Comparison of ENCODE assay signal across 17 mouse cellular contexts in genomic region chr11:79013806-79014205, GRCm38 (mm10). TPM values are rescaled to one million over a fixed set of nuclear protein-coding genes. Genes with fewer than 3 reads are reported as not detected.
A peak's percentile ranks its signal among the peaks of the same experiment; 100 is the strongest.
DNase-seq lines count a peak whose midpoint lies in the region; ATAC-seq and TF ChIP-seq lines count a peak whose summit lies in the region.
"Had no signal": no experiment of that assay in that cellular context is flagged by ENCODE, and none has a peak within 500 bp of the region (broad histone marks: within the 10 kb centered on the region; RNA-seq: fewer than 3 reads in every experiment).

No protein-coding gene starts in this region.

- no peak overlapping the region for H3K4me2 ChIP-seq in forebrain, embryonic 12.5 days
- no peak overlapping the region for H3K4me2 ChIP-seq in heart, embryonic 15.5 days
- H3K4me2 ChIP-seq in lung, postnatal 0 days (replicated peaks; ENCODE audit: low read depth, low read length), result no peak overlapping the region
- H3K4me2 ChIP-seq: embryonic facial prominence, embryonic 12.5 days; hindbrain, embryonic 13.5 days; limb, embryonic 13.5 days had no signal

- TF ChIP-seq EP300 in lung, postnatal 0 days (IDR thresholded peaks at IDR 0.05), result no peak

- H3K27me3 ChIP-seq in forebrain, embryonic 10.5 days (ENCODE audit: poor library complexity, severe bottlenecking), result no peaks in the 10 kb centered on the region
- no peaks in the 10 kb centered on the region for H3K27me3 ChIP-seq in forebrain, embryonic 12.5 days
- no peaks in the 10 kb centered on the region for H3K27me3 ChIP-seq in heart, embryonic 15.5 days
- no peaks in the 10 kb centered on the region for H3K27me3 ChIP-seq in lung, postnatal 0 days (replicated peaks; ENCODE audit: insufficient read depth, low read length)
- H3K27me3 ChIP-seq: CH12.LX; embryonic facial prominence, embryonic 12.5 days; hindbrain, embryonic 13.5 days; limb, embryonic 13.5 days had no signal

- no peak overlapping the region for H3K4me3 ChIP-seq in forebrain, embryonic 10.5 days
- H3K4me3 ChIP-seq in forebrain, embryonic 12.5 days (replicated peaks), result no peak overlapping the region
- H3K4me3 ChIP-seq in heart, embryonic 15.5 days, result no peak overlapping the region
- no peak overlapping the region for H3K4me3 ChIP-seq in lung, postnatal 0 days (ENCODE audit: low read depth, low read length)
- no peak overlapping the region for H3K4me3 ChIP-seq in lung, adult 2 months (replicated peaks; ENCODE audit: extremely low read depth, low read depth, low read length)
- H3K4me3 ChIP-seq in brown adipose tissue, adult 24 weeks (ENCODE audit: insufficient read depth, low read depth, low read length), result no peak overlapping the region
- H3K4me3 ChIP-seq: embryonic facial prominence, embryonic 12.5 days; hindbrain, embryonic 13.5 days; limb, embryonic 13.5 days had no signal

- no peak for TF ChIP-seq CTCF in lung, postnatal 0 days (IDR thresholded peaks at IDR 0.05)
- TF ChIP-seq CTCF in lung, adult 2 months (IDR thresholded peaks at IDR 0.05; ENCODE audit: insufficient read depth, low read length), result no peak

- ATAC-seq in forebrain, embryonic 12.5 days (ENCODE audit: low FRiP score), result no peak
- ATAC-seq in heart, embryonic 15.5 days (replicated peaks; ENCODE audit: insufficient number of reproducible peaks, insufficient read depth, low FRiP score, low read depth), result no peak
- no peak; the same call in 1 of the 2 replicates for ATAC-seq in lung, postnatal 0 days

- DNase-seq in forebrain, embryonic 10.5 days (ENCODE audit: extremely low spot score, low spot score), result no peak
- DNase-seq in heart, adult 18-20 months, result no peak
- DNase-seq in lung, postnatal 0 days (ENCODE audit: low spot score), result peak; percentile 28
- DNase-seq in lung, adult 2 months, result no peak
- DNase-seq in layer of hippocampus, postnatal 14 days (ENCODE audit: low spot score in 2 of 2), result no peak
- DNase-seq: adrenal gland, adult 8-10 months; cerebellum, adult 8-10 months; layer of hippocampus, adult 9-11 months; midbrain, embryonic 14.5 days; right cerebral cortex, adult 18-20 months had no signal

- TF ChIP-seq POLR2A in lung, adult 2 months (IDR thresholded peaks at IDR 0.05; ENCODE audit: borderline replicate concordance, extremely low read depth, low read depth, low read length), result no peak

- 79% methylated on average over 9 of the region's 9 CpGs for WGBS in forebrain, embryonic 10.5 days
- WGBS in forebrain, embryonic 12.5 days, result 75% methylated on average over 9 of the region's 9 CpGs
- WGBS in heart, embryonic 15.5 days, result 63% methylated on average over 9 of the region's 9 CpGs
- 48% methylated on average over 9 of the region's 9 CpGs for WGBS in lung, postnatal 0 days
- WGBS in lung, adult 2 months, result 50% methylated on average over 9 of the region's 9 CpGs

- no peaks in the 10 kb centered on the region for H3K9me3 ChIP-seq in forebrain, embryonic 10.5 days
- H3K9me3 ChIP-seq in forebrain, embryonic 12.5 days, result no peaks in the 10 kb centered on the region
- no peaks in the 10 kb centered on the region for H3K9me3 ChIP-seq in heart, embryonic 15.5 days (replicated peaks)
- H3K9me3 ChIP-seq in lung, postnatal 0 days (ENCODE audit: low read length), result no peaks in the 10 kb centered on the region
- H3K9me3 ChIP-seq: embryonic facial prominence, embryonic 12.5 days; hindbrain, embryonic 13.5 days; limb, embryonic 13.5 days had no signal

- H3K36me3 ChIP-seq in forebrain, embryonic 10.5 days (replicated peaks), result peaks cover 20% of the 10 kb centered on the region
- H3K36me3 ChIP-seq in forebrain, embryonic 12.5 days (replicated peaks), result peaks cover 10% of the 10 kb centered on the region; the same call in 1 of the 2 replicates
- peaks cover 16% of the 10 kb centered on the region for H3K36me3 ChIP-seq in heart, embryonic 15.5 days
- 0 out of 2 replicates have a peak, but pooled peaks cover 12% of the 10 kb centered on the region for H3K36me3 ChIP-seq in lung, postnatal 0 days (ENCODE audit: insufficient read depth, low read length)

- no peak overlapping the region for H3K9ac ChIP-seq in forebrain, embryonic 12.5 days
- no peak overlapping the region for H3K9ac ChIP-seq in heart, embryonic 15.5 days
- H3K9ac ChIP-seq in lung, postnatal 0 days (replicated peaks; ENCODE audit: low read depth), result no peak overlapping the region
- H3K9ac ChIP-seq: embryonic facial prominence, embryonic 12.5 days; limb, embryonic 13.5 days had no signal

- H3K4me1 ChIP-seq in forebrain, embryonic 10.5 days, result peaks cover 34% of the 10 kb centered on the region
- peaks cover 12% of the 10 kb centered on the region for H3K4me1 ChIP-seq in forebrain, embryonic 12.5 days
- peaks cover 20% of the 10 kb centered on the region for H3K4me1 ChIP-seq in heart, embryonic 15.5 days (replicated peaks)
- no peaks in the 10 kb centered on the region for H3K4me1 ChIP-seq in lung, postnatal 0 days (ENCODE audit: insufficient read depth, low read depth, low read length)
- peaks cover 4% of the 10 kb centered on the region for H3K4me1 ChIP-seq in lung, adult 2 months (ENCODE audit: control insufficient read depth, insufficient read depth, low read length)
- H3K4me1 ChIP-seq in brown adipose tissue, adult 24 weeks (ENCODE audit: control insufficient read depth, insufficient read depth, insufficient read length, low read length), result peaks cover 7% of the 10 kb centered on the region

- H3K27ac ChIP-seq in forebrain, embryonic 10.5 days, result peak overlapping the region; percentile 22; the same call in 1 of the 2 replicates
- no peak overlapping the region for H3K27ac ChIP-seq in forebrain, embryonic 12.5 days
- peak overlapping the region; percentile 29; the same call in 1 of the 2 replicates for H3K27ac ChIP-seq in heart, embryonic 15.5 days
- H3K27ac ChIP-seq in lung, postnatal 0 days (ENCODE audit: low read length), result 0 out of 2 replicates have a peak overlapping the region, but pooled peaks have one; percentile 26
- H3K27ac ChIP-seq in brown adipose tissue, adult 24 weeks (replicated peaks; ENCODE audit: low read depth, low read length), result peak overlapping the region; percentile 38
- H3K27ac ChIP-seq: embryonic facial prominence, embryonic 12.5 days; hindbrain, embryonic 13.5 days; limb, embryonic 13.5 days had no signal

RNA-seq across cellular contexts. Expression of gene Lgals9, which starts 29.1 kb away (rescaled TPM):
- polyA plus RNA-seq in forebrain, embryonic 10.5 days (2016; fragmentation: Nextera tagmentation; extraction: Ambion mirVana), result 2.0 and 2.6 TPM in 2 replicates
- polyA plus RNA-seq in forebrain, embryonic 12.5 days (2016; fragmentation: Nextera tagmentation; extraction: Ambion mirVana), result 4.8 and 5.7 TPM in 2 replicates
- polyA plus RNA-seq in heart, embryonic 15.5 days (2015; fragmentation: Nextera tagmentation; extraction: Ambion mirVana), result 54.4 and 86.9 TPM in 2 replicates
- total RNA-seq in heart, adult 18-20 months (2021), result 10 to 100 TPM; 19.5 to 22.5 TPM
- 98.3 and 137 TPM in 2 replicates for polyA plus RNA-seq in lung, postnatal 0 days (2015; fragmentation: Nextera tagmentation; extraction: Ambion mirVana)
- polyA plus RNA-seq in lung, adult 2 months (2012; rRNA removed), result 137 and 204 TPM in 2 replicates
- polyA plus RNA-seq in brown adipose tissue, adult 24 weeks (2012; ENCODE audit: insufficient read depth, insufficient read length, missing spikeins), result 39.6 and 55.8 TPM in 2 replicates
- 1 to 10 TPM; 7.2 to 7.4 TPM for total RNA-seq in layer of hippocampus, postnatal 14 days (2021)
